Mouse (Mus musculus): ENCODE measurements around the gene Cttn.

GRCm38 (mm10) chr7:144479569-144479968, 8.8 kb upstream of the Cttn start:
- TF ChIP-seq CTCF (IDR thresholded peaks at IDR 0.05; ENCODE audit: borderline replicate concordance, extremely low read depth, insufficient read depth, insufficient read length) = no peak
- no peak for TF ChIP-seq POLR2A (IDR thresholded peaks at IDR 0.05; ENCODE audit: borderline replicate concordance, extremely low read depth, insufficient read depth, insufficient read length, poor library complexity, severe bottlenecking)
